Mouse (Mus musculus) midbrain, embryonic 16.5 days (tissue): Measurements from ENCODE around the gene Psmb2. TPM values are rescaled to one million over a fixed set of nuclear protein-coding genes. Genes with fewer than 3 reads are reported as not detected.

Experiments used
- ATAC-seq: fragments of 200-750 bp; cut with Nextera tagmentation; 2 replicates; pipeline ENCODE4 v1.8.0; 2017; ENCODE audit warnings: moderate TSS enrichment
- H3K27ac ChIP-seq: fragments of 300-500 bp; sonication (generic); 2 replicates; pipeline ENCODE4 v1.5.1; 2014; ENCODE audit warnings: mild to moderate bottlenecking, low read length, mixed read lengths
- H3K27me3 ChIP-seq: fragments of 300-500 bp; sonication (generic); 2 replicates; pipeline ENCODE4 v1.6.1; 2014; ENCODE audit warnings: low read depth, low read length, mixed read lengths; ENCODE audit not compliant: control insufficient read depth, insufficient read depth
- H3K36me3 ChIP-seq: fragments of 300-500 bp; sonication (generic); 2 replicates; pipeline ENCODE4 v1.6.1; 2014; ENCODE audit warnings: mild to moderate bottlenecking, low read length, moderate library complexity, mixed read lengths; ENCODE audit not compliant: control insufficient read depth, insufficient read depth
- H3K4me1 ChIP-seq: fragments of 300-500 bp; sonication (generic); 2 replicates; pipeline ENCODE4 v1.6.1; 2014; ENCODE audit warnings: mild to moderate bottlenecking, low read length, mixed read lengths; ENCODE audit not compliant: control insufficient read depth, insufficient read depth
- H3K4me2 ChIP-seq: fragments of 300-500 bp; sonication (generic); 2 replicates; pipeline ENCODE4 v1.6.1; 2014; ENCODE audit warnings: mild to moderate bottlenecking, low read length, mixed read lengths
- H3K4me3 ChIP-seq: fragments of 300-500 bp; sonication (generic); 2 replicates; pipeline ENCODE4 v1.5.1; 2014; ENCODE audit warnings: low read depth, mild to moderate bottlenecking, low read length, moderate library complexity, mixed read lengths
- H3K9ac ChIP-seq: fragments of 300-500 bp; sonication (generic); 2 replicates; pipeline ENCODE4 v1.6.1; 2014; ENCODE audit warnings: low read depth, low read length, mixed read lengths
- H3K9me3 ChIP-seq: fragments of 300-500 bp; sonication (generic); replicated peaks from 2 replicates; pipeline ENCODE4 v1.6.1; 2014; ENCODE audit warnings: mild to moderate bottlenecking, low read length, mixed read lengths; ENCODE audit not compliant: control insufficient read depth, poor library complexity, severe bottlenecking
- WGBS: fragments of 180-500 bp; shearing (Covaris S2); extraction: QIAGEN DNeasy Blood & Tissue Kit; methylation state at CpG from one replicate; pipeline ENCODE4 v1.1.7; 2014; 5-methylcytosine and 5-hydroxymethylcytosine counted together
- polyA plus RNA-seq: library from polyadenylated mRNA; unstranded; fragments of >200 nt; fragmentation: Nextera tagmentation; extraction: Ambion mirVana; gene quantifications from 2 replicates; pipeline ENCODE4 v1.2.1, GENCODE M21; 2015

Gene Psmb2
- polyA plus RNA-seq, 1 experiment from 2014 or later, result 393 TPM

- WGBS, result 87% methylated on average over 10 of the region's 10 CpGs
- Histone ChIP-seq H3K4me3 (no peak overlapping the region), H3K36me3 (peaks cover 27% of the 10 kb centered on the region), H3K27ac (no peak overlapping the region), H3K9ac (no peak overlapping the region), H3K9me3 (no peaks in the 10 kb centered on the region), H3K4me1 (peaks cover 24% of the 10 kb centered on the region), H3K27me3 (peaks cover 9% of the 10 kb centered on the region), H3K4me2 (no peak overlapping the region)
- no peak for ATAC-seq
Observed at GRCm38 (mm10) chr4:126746194-126746840, 68.9 kb downstream of the Psmb2 start.

- no peaks in the 10 kb centered on the region for H3K9me3 ChIP-seq
- H3K9ac ChIP-seq, result no peak overlapping the region
- H3K27ac ChIP-seq, result no peak overlapping the region
- peaks cover 9% of the 10 kb centered on the region for H3K27me3 ChIP-seq
- ATAC-seq, result no peak
- H3K36me3 ChIP-seq, result peaks cover 27% of the 10 kb centered on the region
- no peak overlapping the region for H3K4me2 ChIP-seq
- H3K4me3 ChIP-seq, result no peak overlapping the region
- peaks cover 34% of the 10 kb centered on the region for H3K4me1 ChIP-seq
- 95% methylated on average over 8 of the region's 8 CpGs for WGBS
Observed at GRCm38 (mm10) chr4:126748381-126748780, 71.0 kb downstream of the Psmb2 start.

- peaks cover 37% of the 10 kb centered on the region for H3K4me1 ChIP-seq
- no peak overlapping the region for H3K27ac ChIP-seq
- ATAC-seq, result no peak
- H3K27me3 ChIP-seq, result peaks cover 4% of the 10 kb centered on the region
- peak overlapping the region; percentile 20; the same call in 1 of the 2 replicates for H3K4me2 ChIP-seq
- H3K9me3 ChIP-seq, result no peaks in the 10 kb centered on the region
- no peak overlapping the region for H3K4me3 ChIP-seq
- H3K9ac ChIP-seq, result no peak overlapping the region
- peaks cover 21% of the 10 kb centered on the region for H3K36me3 ChIP-seq
- WGBS, result 87% methylated on average over 11 of the region's 11 CpGs
Observed at GRCm38 (mm10) chr4:126749553-126749952, 72.1 kb downstream of the Psmb2 start.

DNA sequence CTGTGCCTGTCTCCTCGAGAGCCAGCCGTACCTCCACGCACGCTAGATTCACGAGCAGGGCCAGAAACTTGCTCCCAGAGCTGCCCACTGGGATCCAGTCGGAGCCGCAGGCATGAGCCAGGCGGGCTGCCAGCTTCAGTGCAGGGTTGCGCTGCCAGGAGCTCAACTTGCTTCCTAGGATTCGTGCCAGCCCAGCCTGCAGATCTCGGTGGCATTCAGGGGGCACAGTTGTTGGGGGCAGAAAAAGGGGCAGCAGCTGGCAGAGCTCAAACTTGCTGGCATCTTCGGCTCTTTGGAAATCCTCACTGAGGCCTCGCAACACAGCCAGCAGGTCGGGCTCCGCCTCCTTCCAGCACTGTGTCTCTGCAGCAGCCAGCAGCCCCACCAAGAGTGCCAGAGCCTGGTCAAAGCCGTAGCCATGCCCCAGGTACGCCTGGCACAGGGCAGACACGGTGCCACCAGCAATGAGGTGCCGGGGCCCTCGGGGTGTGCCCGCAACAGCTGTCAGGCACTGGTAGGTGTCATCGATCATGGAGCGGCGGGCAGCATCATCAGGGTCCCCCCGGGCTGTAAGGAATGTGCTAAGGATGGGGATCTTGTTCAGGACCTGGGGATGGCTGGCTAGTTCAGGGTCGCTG, 72.7 kb downstream of the Psmb2 start:
- H3K4me3 ChIP-seq, result no peak overlapping the region

DNA sequence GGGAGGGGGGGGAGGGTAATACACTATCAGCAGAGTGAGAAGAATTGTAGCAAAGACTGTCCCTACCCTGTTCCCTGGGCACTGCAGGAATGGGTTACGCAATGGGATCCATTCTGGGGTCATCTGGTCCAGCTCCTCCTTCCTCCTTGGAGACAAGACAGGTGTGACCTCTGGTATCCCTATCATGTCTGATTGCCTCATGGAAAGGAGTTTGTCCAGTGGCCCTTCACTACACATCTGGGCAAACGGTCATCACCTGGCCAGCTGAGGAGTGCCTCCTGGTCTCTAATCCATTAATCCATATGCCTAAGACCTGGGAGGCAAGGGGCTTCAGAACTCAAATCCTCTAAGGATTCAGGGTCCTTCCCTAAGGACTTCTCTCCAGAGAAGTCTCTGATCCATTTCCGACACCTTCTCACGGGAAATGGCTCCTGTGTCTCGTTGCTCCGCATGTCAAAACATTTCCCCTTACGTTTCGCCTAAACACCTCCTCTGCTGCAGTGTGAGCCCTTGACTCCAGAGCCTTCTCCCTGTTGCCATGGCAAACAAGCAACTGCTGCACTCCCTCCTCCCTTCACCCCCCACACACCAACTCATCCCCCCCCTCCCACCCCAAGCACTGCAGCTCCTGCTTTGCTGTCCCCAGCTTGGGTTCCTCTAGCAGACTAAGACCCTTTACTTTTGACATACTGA, 73.6 kb downstream of the Psmb2 start:
- no peaks in the 10 kb centered on the region for H3K9me3 ChIP-seq
- H3K9ac ChIP-seq, result peak overlapping the region; percentile 13; the same call in 1 of the 2 replicates
- peaks cover 13% of the 10 kb centered on the region for H3K36me3 ChIP-seq
- ATAC-seq, result no peak
- H3K4me1 ChIP-seq, result peaks cover 43% of the 10 kb centered on the region
- H3K4me2 ChIP-seq, result peak overlapping the region; percentile 96
- no peak overlapping the region for H3K27ac ChIP-seq
- H3K27me3 ChIP-seq, result no peaks in the 10 kb centered on the region
- H3K4me3 ChIP-seq, result no peak overlapping the region; the same call in 1 of the 2 replicates
- WGBS, result 60% methylated on average over 8 of the region's 8 CpGs

More for the DNA sequence above, 72.7 kb downstream of the Psmb2 start:
- no peak for ATAC-seq
- WGBS, result 71% methylated on average over 26 of the region's 26 CpGs
- no peak overlapping the region for H3K27ac ChIP-seq
- H3K4me2 ChIP-seq, result peak overlapping the region; percentile 20; the same call in 1 of the 2 replicates
- H3K27me3 ChIP-seq, result no peaks in the 10 kb centered on the region
- no peaks in the 10 kb centered on the region for H3K9me3 ChIP-seq
- peaks cover 15% of the 10 kb centered on the region for H3K36me3 ChIP-seq
- no peak overlapping the region; the same call in 1 of the 2 replicates for H3K9ac ChIP-seq
- peaks cover 43% of the 10 kb centered on the region for H3K4me1 ChIP-seq

DNA sequence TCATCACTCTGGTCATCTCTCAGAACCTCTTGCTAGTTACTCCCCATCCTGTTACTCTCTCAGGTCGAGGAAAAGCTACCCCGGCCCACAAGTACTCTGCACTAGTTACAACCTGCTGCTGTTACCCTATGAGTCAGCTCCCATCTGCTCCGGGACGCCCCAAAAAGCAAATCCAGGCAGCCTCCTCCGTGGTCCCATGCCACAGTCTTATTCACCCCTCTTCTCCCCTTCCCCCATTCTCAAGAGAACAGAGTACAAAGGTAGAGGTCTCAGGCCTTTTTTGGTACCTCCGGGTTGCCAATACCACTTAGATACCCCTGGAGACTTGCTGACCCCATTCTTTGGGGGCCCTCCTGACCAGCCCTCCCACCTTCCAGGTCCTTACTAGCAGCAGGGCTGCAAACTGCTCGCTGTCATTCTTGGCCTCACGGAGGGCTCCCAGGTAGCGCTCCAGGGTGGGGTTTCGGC, 74.2 kb downstream of the Psmb2 start:
- Histone ChIP-seq H3K9ac (peak overlapping the region; percentile 75), H3K9me3 (no peaks in the 10 kb centered on the region), H3K27me3 (no peaks in the 10 kb centered on the region), H3K36me3 (peaks cover 9% of the 10 kb centered on the region), H3K4me1 (peaks cover 43% of the 10 kb centered on the region), H3K27ac (no peak overlapping the region), H3K4me2 (peak overlapping the region; percentile 96), H3K4me3 (peak overlapping the region; percentile 89)
- 40% methylated on average over 10 of the region's 10 CpGs for WGBS
- ATAC-seq, result no peak

- peak overlapping the region; percentile 98; the same call in 1 of the 2 replicates for H3K27ac ChIP-seq
- H3K4me2 ChIP-seq, result peak overlapping the region; percentile 96
- H3K4me1 ChIP-seq, result peaks cover 43% of the 10 kb centered on the region
- 0% methylated on average over 13 of the region's 13 CpGs for WGBS
- H3K9ac ChIP-seq, result peak overlapping the region; percentile 75
- ATAC-seq, result no peak
- peak overlapping the region; percentile 89 for H3K4me3 ChIP-seq
- H3K36me3 ChIP-seq, result peaks cover 9% of the 10 kb centered on the region
- H3K9me3 ChIP-seq, result no peaks in the 10 kb centered on the region
- no peaks in the 10 kb centered on the region for H3K27me3 ChIP-seq
Observed at GRCm38 (mm10) chr4:126752024-126752607, 74.7 kb downstream of the Psmb2 start.

GRCm38 (mm10) chr4:126752608-126753141, 75.2 kb downstream of the Psmb2 start:
- WGBS, result under 1% methylated on average over 23 of the region's 23 CpGs
- Histone ChIP-seq H3K9me3 (no peaks in the 10 kb centered on the region), H3K9ac (peak overlapping the region; percentile 75), H3K27me3 (no peaks in the 10 kb centered on the region), H3K36me3 (peaks cover 9% of the 10 kb centered on the region), H3K27ac (peak overlapping the region; percentile 98), H3K4me1 (peaks cover 43% of the 10 kb centered on the region), H3K4me2 (peak overlapping the region; percentile 96), H3K4me3 (peak overlapping the region; percentile 89)
- ATAC-seq, result peak; percentile 12
